In the genomic region with DNA sequence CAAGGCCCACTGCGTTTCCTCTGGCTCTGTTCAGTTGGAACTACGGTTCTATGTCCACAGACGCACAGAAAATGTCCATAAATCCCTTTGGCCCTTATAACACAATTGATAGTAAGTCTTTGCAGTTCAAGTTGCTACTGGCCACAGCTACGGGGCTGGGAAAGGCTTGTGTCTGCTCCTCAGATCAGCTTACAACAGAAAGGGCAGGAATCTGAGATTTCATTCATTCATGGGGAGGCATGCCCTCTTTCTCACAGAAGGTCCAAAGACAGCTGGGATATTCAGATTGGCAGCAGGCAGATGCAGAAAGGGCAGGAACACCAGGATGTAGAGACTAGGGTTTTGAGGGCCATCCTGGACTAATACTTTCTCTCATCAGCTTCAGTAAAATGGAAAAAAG, we compare ENCODE assay signal across 11 mouse cellular contexts. TPM values are rescaled to one million over a fixed set of nuclear protein-coding genes. Genes with fewer than 3 reads are reported as not detected.
DNase-seq lines count a peak whose midpoint lies in the region; ATAC-seq and TF ChIP-seq lines count a peak whose summit lies in the region.
"Had no signal": no experiment of that assay in that cellular context is flagged by ENCODE, and none has a peak within 500 bp of the region (broad histone marks: within the 10 kb centered on the region; RNA-seq: fewer than 3 reads in every experiment).

No protein-coding gene starts in this region.

- no peaks in the 10 kb centered on the region for H3K9me3 ChIP-seq in hindbrain, embryonic 11.5 days (ENCODE audit: control insufficient read depth, low read length)
- no peaks in the 10 kb centered on the region for H3K9me3 ChIP-seq in hindbrain, postnatal 0 days (ENCODE audit: low read length)
- H3K9me3 ChIP-seq in forebrain, embryonic 11.5 days (ENCODE audit: control insufficient read depth, low read length), result no peaks in the 10 kb centered on the region
- no peaks in the 10 kb centered on the region for H3K9me3 ChIP-seq in limb, embryonic 12.5 days
- no peaks in the 10 kb centered on the region for H3K9me3 ChIP-seq in lung, postnatal 0 days (ENCODE audit: low read length)

- no peak for TF ChIP-seq CTCF in hindbrain, postnatal 0 days (IDR thresholded peaks at IDR 0.05; ENCODE audit: low read depth)
- no peak for TF ChIP-seq CTCF in lung, postnatal 0 days (IDR thresholded peaks at IDR 0.05)

- TF ChIP-seq EP300 in lung, postnatal 0 days (IDR thresholded peaks at IDR 0.05), result no peak

- 32% methylated on average over 4 of the region's 4 CpGs for WGBS in hindbrain, embryonic 11.5 days
- 50% methylated on average over 4 of the region's 4 CpGs for WGBS in hindbrain, postnatal 0 days
- 25% methylated on average over 4 of the region's 4 CpGs for WGBS in forebrain, embryonic 11.5 days
- 48% methylated on average over 4 of the region's 4 CpGs for WGBS in limb, embryonic 12.5 days
- WGBS in lung, postnatal 0 days, result 64% methylated on average over 4 of the region's 4 CpGs

- H3K27ac ChIP-seq in hindbrain, embryonic 11.5 days (ENCODE audit: low read depth, low read length), result peak overlapping the region; percentile 58
- H3K27ac ChIP-seq in hindbrain, postnatal 0 days, result no peak overlapping the region
- H3K27ac ChIP-seq in forebrain, embryonic 11.5 days (ENCODE audit: low read depth, low read length), result peak overlapping the region; percentile 55; the same call in 1 of the 2 replicates
- peak overlapping the region; percentile 62; the same call in 1 of the 2 replicates for H3K27ac ChIP-seq in limb, embryonic 12.5 days
- H3K27ac ChIP-seq in lung, postnatal 0 days (ENCODE audit: low read length), result no peak overlapping the region
- H3K27ac ChIP-seq: macrophage had no signal

- ATAC-seq in hindbrain, embryonic 11.5 days (ENCODE audit: low FRiP score), result peak; percentile 26; the same call in 1 of the 2 replicates
- no peak for ATAC-seq in hindbrain, postnatal 0 days
- ATAC-seq in forebrain, embryonic 11.5 days (replicated peaks; ENCODE audit: low FRiP score), result no peak
- ATAC-seq in limb, embryonic 12.5 days (ENCODE audit: insufficient number of reproducible peaks, insufficient read depth, low FRiP score, low TSS enrichment, low read depth), result no peak
- ATAC-seq in lung, postnatal 0 days, result no peak

- no peak overlapping the region for H3K4me2 ChIP-seq in hindbrain, embryonic 11.5 days (replicated peaks; ENCODE audit: low read depth, low read length)
- H3K4me2 ChIP-seq in hindbrain, postnatal 0 days (ENCODE audit: low read depth, low read length), result no peak overlapping the region
- H3K4me2 ChIP-seq in forebrain, embryonic 11.5 days (ENCODE audit: low read depth, low read length, severe bottlenecking), result no peak overlapping the region
- no peak overlapping the region for H3K4me2 ChIP-seq in limb, embryonic 12.5 days
- no peak overlapping the region for H3K4me2 ChIP-seq in lung, postnatal 0 days (replicated peaks; ENCODE audit: low read depth, low read length)

- H3K36me3 ChIP-seq in hindbrain, embryonic 11.5 days (ENCODE audit: control insufficient read depth, insufficient read depth, low read length), result no peaks in the 10 kb centered on the region
- no peaks in the 10 kb centered on the region for H3K36me3 ChIP-seq in hindbrain, postnatal 0 days (ENCODE audit: insufficient read depth, low read length)
- H3K36me3 ChIP-seq in forebrain, embryonic 11.5 days (ENCODE audit: control insufficient read depth, insufficient read depth, low read length), result no peaks in the 10 kb centered on the region
- H3K36me3 ChIP-seq in limb, embryonic 12.5 days, result no peaks in the 10 kb centered on the region
- no peaks in the 10 kb centered on the region for H3K36me3 ChIP-seq in lung, postnatal 0 days (ENCODE audit: insufficient read depth, low read length)

- intact Hi-C loops in heart, postnatal 10 days (cut with DNase I), result no loop called here

- no peak overlapping the region for H3K4me3 ChIP-seq in hindbrain, embryonic 11.5 days (ENCODE audit: low read depth, low read length)
- H3K4me3 ChIP-seq in hindbrain, postnatal 0 days (ENCODE audit: low read length), result no peak overlapping the region
- H3K4me3 ChIP-seq in forebrain, embryonic 11.5 days (ENCODE audit: low read depth, low read length), result no peak overlapping the region
- no peak overlapping the region for H3K4me3 ChIP-seq in limb, embryonic 12.5 days (replicated peaks)
- H3K4me3 ChIP-seq in lung, postnatal 0 days (ENCODE audit: low read depth, low read length), result no peak overlapping the region

- H3K9ac ChIP-seq in hindbrain, embryonic 11.5 days (ENCODE audit: low read depth, low read length), result no peak overlapping the region
- no peak overlapping the region for H3K9ac ChIP-seq in hindbrain, postnatal 0 days (replicated peaks; ENCODE audit: low read length)
- H3K9ac ChIP-seq in forebrain, embryonic 11.5 days (ENCODE audit: low read length), result no peak overlapping the region
- no peak overlapping the region for H3K9ac ChIP-seq in limb, embryonic 12.5 days (replicated peaks)
- no peak overlapping the region for H3K9ac ChIP-seq in lung, postnatal 0 days (replicated peaks; ENCODE audit: low read depth)

- 0 out of 2 replicates have a peak, but pooled peaks cover 5% of the 10 kb centered on the region for H3K4me1 ChIP-seq in hindbrain, embryonic 11.5 days (replicated peaks; ENCODE audit: control insufficient read depth, insufficient read depth, low read length)
- peaks cover 3% of the 10 kb centered on the region; the same call in 1 of the 2 replicates for H3K4me1 ChIP-seq in hindbrain, postnatal 0 days (ENCODE audit: insufficient read depth, low read length)
- peaks cover 7% of the 10 kb centered on the region for H3K4me1 ChIP-seq in forebrain, embryonic 11.5 days (replicated peaks; ENCODE audit: control insufficient read depth, insufficient read depth, low read length)
- H3K4me1 ChIP-seq in limb, embryonic 12.5 days (replicated peaks), result peaks cover 8% of the 10 kb centered on the region
- no peaks in the 10 kb centered on the region for H3K4me1 ChIP-seq in lung, postnatal 0 days (ENCODE audit: insufficient read depth, low read depth, low read length)

- DNase-seq in hindbrain, embryonic 11.5 days (ENCODE audit: low spot score), result no peak
- no peak for DNase-seq in hindbrain, postnatal 0 days (ENCODE audit: low spot score)
- DNase-seq in forebrain, embryonic 11.5 days (ENCODE audit: low spot score), result no peak
- peak; percentile 37 for DNase-seq in neural tube, embryonic 10.5 days (ENCODE audit: extremely low spot score, low spot score)
- DNase-seq in heart, postnatal 10 days, result no peak
- DNase-seq in lung, postnatal 0 days (ENCODE audit: low spot score), result no peak
- DNase-seq in spleen, postnatal 36 days (ENCODE audit: low spot score in 2 of 2), result no peak
- DNase-seq: B cell, adult 2 months; heart, postnatal 14 days had no signal

- H3K27me3 ChIP-seq in hindbrain, embryonic 11.5 days (ENCODE audit: control insufficient read depth, insufficient read depth, low read length), result no peaks in the 10 kb centered on the region
- H3K27me3 ChIP-seq in hindbrain, postnatal 0 days (ENCODE audit: insufficient read depth, low read length), result no peaks in the 10 kb centered on the region
- H3K27me3 ChIP-seq in forebrain, embryonic 11.5 days (ENCODE audit: control insufficient read depth, insufficient read depth, low read length), result no peaks in the 10 kb centered on the region
- no peaks in the 10 kb centered on the region for H3K27me3 ChIP-seq in limb, embryonic 12.5 days
- no peaks in the 10 kb centered on the region for H3K27me3 ChIP-seq in lung, postnatal 0 days (replicated peaks; ENCODE audit: insufficient read depth, low read length)

RNA-seq across cellular contexts. Expression of a gene that starts 43.9 kb away (rescaled TPM):
- polyA plus RNA-seq in hindbrain, embryonic 11.5 days (2014; fragmentation: Nextera tagmentation; extraction: Ambion mirVana), result 13.0 and 15.4 TPM in 2 replicates
- 17.2 and 19.9 TPM in 2 replicates for total RNA-seq in hindbrain, postnatal 0 days (2014; rRNA removed)
- polyA plus RNA-seq in hindbrain, postnatal 0 days (2015; fragmentation: Nextera tagmentation; extraction: Ambion mirVana), result 1.4 and 1.8 TPM in 2 replicates
- 12.7 and 15.4 TPM in 2 replicates for polyA plus RNA-seq in forebrain, embryonic 11.5 days (2014; fragmentation: Nextera tagmentation; extraction: Ambion mirVana)
- 20.5 and 20.9 TPM in 2 replicates for polyA plus RNA-seq in limb, embryonic 12.5 days (2016; fragmentation: Nextera tagmentation; extraction: Ambion mirVana)
- total RNA-seq in heart, postnatal 10 days (2021), result 1 to 10 TPM; 6.4 to 6.7 TPM
- 7.1 and 9.6 TPM in 2 replicates for polyA plus RNA-seq in lung, postnatal 0 days (2015; fragmentation: Nextera tagmentation; extraction: Ambion mirVana)

Comparison
In these comparisons a context has a peak if more than half of its experiments do, and no peak if none do; other contexts are left out.
1. H3K27ac ChIP-seq: peak in hindbrain, embryonic 11.5 days (single experiment), forebrain, embryonic 11.5 days (single experiment) and limb, embryonic 12.5 days (single experiment); none in hindbrain, postnatal 0 days (single experiment) and lung, postnatal 0 days (single experiment).